Mouse (Mus musculus): ENCODE results near the gene Tmco1. TPM values are rescaled to one million over a fixed set of nuclear protein-coding genes. Genes with fewer than 3 reads are reported as not detected.

Tmco1 gene
- 64.4 and 70.5 TPM in 2 replicates for polyA plus RNA-seq (2012; rRNA removed)

- DNase-seq (ENCODE audit: low read depth, low spot score), result peak; percentile 82
- under 1% methylated on average over 82 of the region's 82 CpGs for WGBS
These were observed at the start of gene Tmco1 for GRCm38 (mm10) chr1:167308261-167309054. Tmco1 (plus strand) TSS chr1:167308378.

- no peak for DNase-seq (ENCODE audit: low read depth, low spot score)
- WGBS, result 61% methylated on average over 10 of the region's 10 CpGs
These were observed 48.5 kb upstream of the Tmco1 start for GRCm38 (mm10) chr1:167259702-167260101.

GRCm38 (mm10) chr1:167261750-167262149, 46.4 kb upstream of the Tmco1 start:
- DNase-seq (ENCODE audit: low read depth, low spot score), result no peak
- 37% methylated on average over 11 of the region's 11 CpGs for WGBS

GRCm38 (mm10) chr1:167262489-167263041, 45.6 kb upstream of the Tmco1 start:
- WGBS, result 35% methylated on average over 10 of the region's 10 CpGs
- no peak for DNase-seq (ENCODE audit: low read depth, low spot score)

- WGBS, result 64% methylated on average over 4 of the region's 4 CpGs
- DNase-seq (ENCODE audit: low read depth, low spot score), result no peak
These were observed 42.8 kb upstream of the Tmco1 start for GRCm38 (mm10) chr1:167265366-167265765.

- DNase-seq (ENCODE audit: low read depth, low spot score), result no peak
- WGBS, result 86% methylated on average over 3 of the region's 3 CpGs
These were observed 41.5 kb upstream of the Tmco1 start for GRCm38 (mm10) chr1:167266720-167267119.

GRCm38 (mm10) chr1:167268360-167269063, 39.7 kb upstream of the Tmco1 start:
- DNase-seq (ENCODE audit: low read depth, low spot score), result no peak
- 79% methylated on average over 9 of the region's 9 CpGs for WGBS

GRCm38 (mm10) chr1:167269350-167269811, 38.8 kb upstream of the Tmco1 start:
- WGBS, result 5% methylated on average over 14 of the region's 14 CpGs
- DNase-seq (ENCODE audit: low read depth, low spot score), result no peak

- 3% methylated on average over 6 of the region's 6 CpGs for WGBS
These were observed 38.3 kb upstream of the Tmco1 start for GRCm38 (mm10) chr1:167269856-167270270.

GRCm38 (mm10) chr1:167270342-167271111, 37.7 kb upstream of the Tmco1 start:
- no peak for DNase-seq (ENCODE audit: low read depth, low spot score)
- WGBS, result 8% methylated on average over 19 of the region's 19 CpGs

More at GRCm38 (mm10) chr1:167269856-167270270, 38.3 kb upstream of the Tmco1 start:
- no peak for DNase-seq (ENCODE audit: low read depth, low spot score)

- 37% methylated on average over 4 of the region's 4 CpGs for WGBS
- no peak for DNase-seq (ENCODE audit: low read depth, low spot score)
These were observed 36.9 kb upstream of the Tmco1 start for GRCm38 (mm10) chr1:167271304-167271703.

- DNase-seq (ENCODE audit: low read depth, low spot score), result no peak
- 29% methylated on average over 8 of the region's 8 CpGs for WGBS
These were observed 36.3 kb upstream of the Tmco1 start for GRCm38 (mm10) chr1:167271841-167272240.

GRCm38 (mm10) chr1:167273380-167274163, 34.6 kb upstream of the Tmco1 start:
- no peak for DNase-seq (ENCODE audit: low read depth, low spot score)
- WGBS, result 21% methylated on average over 14 of the region's 14 CpGs

GRCm38 (mm10) chr1:167274646-167275390, 33.4 kb upstream of the Tmco1 start:
- WGBS, result 72% methylated on average over 12 of the region's 12 CpGs

GRCm38 (mm10) chr1:167278395-167278794, 29.8 kb upstream of the Tmco1 start:
- WGBS, result 75% methylated on average over 6 of the region's 6 CpGs
- DNase-seq (ENCODE audit: low read depth, low spot score), result no peak

More at GRCm38 (mm10) chr1:167274646-167275390, 33.4 kb upstream of the Tmco1 start:
- no peak for DNase-seq (ENCODE audit: low read depth, low spot score)

GRCm38 (mm10) chr1:167279160-167279715, 28.9 kb upstream of the Tmco1 start:
- WGBS, result 84% methylated on average over 13 of the region's 13 CpGs
- DNase-seq (ENCODE audit: low read depth, low spot score), result no peak

GRCm38 (mm10) chr1:167280061-167280460, 28.1 kb upstream of the Tmco1 start:
- DNase-seq (ENCODE audit: low read depth, low spot score), result no peak

GRCm38 (mm10) chr1:167282112-167282511, 26.1 kb upstream of the Tmco1 start:
- DNase-seq (ENCODE audit: low read depth, low spot score), result no peak
- WGBS, result 85% methylated on average over 3 of the region's 3 CpGs

More at GRCm38 (mm10) chr1:167280061-167280460, 28.1 kb upstream of the Tmco1 start:
- WGBS, result 83% methylated on average over 10 of the region's 10 CpGs

All from large intestine, adult 2 months (tissue).